Comparison of ENCODE assay signal across 34 mouse cellular contexts in the genomic region with DNA sequence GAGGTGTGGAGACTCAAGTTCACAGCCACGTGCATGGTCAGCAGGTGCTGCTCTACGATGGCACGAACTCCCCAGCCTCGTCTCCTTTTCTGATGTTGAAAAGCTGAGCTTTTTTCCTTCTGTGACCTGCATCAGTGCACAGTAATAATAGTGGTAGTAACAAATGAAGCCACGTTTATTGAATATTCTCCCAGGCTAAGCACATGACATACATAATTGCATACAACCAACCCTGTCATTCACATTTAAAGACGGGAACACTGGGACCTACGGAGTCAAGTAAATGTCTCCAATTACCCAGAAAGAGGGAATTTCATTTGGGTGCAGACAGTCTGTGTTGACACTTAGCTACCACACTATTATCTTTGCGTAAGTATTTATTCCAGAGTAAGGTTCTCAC. TPM values are rescaled to one million over a fixed set of nuclear protein-coding genes. Genes with fewer than 3 reads are reported as not detected.
DNase-seq lines count a peak whose midpoint lies in the region; ATAC-seq and TF ChIP-seq lines count a peak whose summit lies in the region.
"Had no signal": no experiment of that assay in that cellular context is flagged by ENCODE, and none has a peak within 500 bp of the region (broad histone marks: within the 10 kb centered on the region; RNA-seq: fewer than 3 reads in every experiment).

No protein-coding gene starts in this region.

- H3K27me3 ChIP-seq in forebrain, embryonic 13.5 days: no peaks in the 10 kb centered on the region
- H3K27me3 ChIP-seq in forebrain, embryonic 10.5 days (ENCODE audit: poor library complexity, severe bottlenecking): no peaks in the 10 kb centered on the region
- H3K27me3 ChIP-seq in hindbrain, embryonic 15.5 days: no peaks in the 10 kb centered on the region
- no peaks in the 10 kb centered on the region for H3K27me3 ChIP-seq in hindbrain, postnatal 0 days (ENCODE audit: insufficient read depth, low read length)
- no peaks in the 10 kb centered on the region for H3K27me3 ChIP-seq in thymus, adult 2 months (ENCODE audit: control insufficient read depth, insufficient read depth, low read length)
- H3K27me3 ChIP-seq: embryonic facial prominence, embryonic 13.5 days; heart, embryonic 12.5 days; heart, embryonic 15.5 days; Patski had no signal

- DNase-seq in forebrain, embryonic 10.5 days (ENCODE audit: extremely low spot score, low spot score): no peak
- no peak for DNase-seq in hindbrain, postnatal 0 days (ENCODE audit: low spot score)
- DNase-seq in thymus, adult 2 months: no peak
- DNase-seq: adrenal gland, adult 2 months; adrenal gland, postnatal 14 days; B cell, adult 2 months; cerebellum, adult 11-12 months; cerebellum, adult 8-10 months; cerebellum, postnatal 36 days; embryo, embryonic 11 days; gastrocnemius, postnatal 25 days; heart, adult 18-20 months; heart, postnatal 10 days; heart, postnatal 36 days; kidney, adult 18-20 months; kidney, adult 9 months had no signal

- H3K4me2 ChIP-seq in forebrain, embryonic 13.5 days: no peak overlapping the region
- H3K4me2 ChIP-seq in hindbrain, embryonic 15.5 days: no peak overlapping the region
- no peak overlapping the region for H3K4me2 ChIP-seq in hindbrain, postnatal 0 days (ENCODE audit: low read depth, low read length)
- H3K4me2 ChIP-seq: embryonic facial prominence, embryonic 13.5 days; heart, embryonic 12.5 days; heart, embryonic 15.5 days had no signal

- H3K9ac ChIP-seq in forebrain, embryonic 13.5 days: no peak overlapping the region
- no peak overlapping the region for H3K9ac ChIP-seq in hindbrain, embryonic 15.5 days
- no peak overlapping the region for H3K9ac ChIP-seq in hindbrain, postnatal 0 days (replicated peaks; ENCODE audit: low read length)
- H3K9ac ChIP-seq: embryonic facial prominence, embryonic 13.5 days; heart, embryonic 12.5 days; heart, embryonic 15.5 days had no signal

- H3K9me3 ChIP-seq in forebrain, embryonic 13.5 days (replicated peaks): no peaks in the 10 kb centered on the region
- H3K9me3 ChIP-seq in forebrain, embryonic 10.5 days: no peaks in the 10 kb centered on the region
- H3K9me3 ChIP-seq in hindbrain, embryonic 15.5 days: no peaks in the 10 kb centered on the region
- no peaks in the 10 kb centered on the region for H3K9me3 ChIP-seq in hindbrain, postnatal 0 days (ENCODE audit: low read length)
- H3K9me3 ChIP-seq: embryonic facial prominence, embryonic 10.5 days; embryonic facial prominence, embryonic 13.5 days; G1E; heart, embryonic 12.5 days; heart, embryonic 15.5 days had no signal

- no peak for TF ChIP-seq POLR2A in olfactory bulb, adult 2 months (IDR thresholded peaks at IDR 0.05; ENCODE audit: insufficient read depth, low read depth, low read length)
- TF ChIP-seq POLR2A in thymus, adult 2 months (IDR thresholded peaks at IDR 0.05; ENCODE audit: control insufficient read depth, extremely low read depth, insufficient read depth, low read length, poor library complexity): no peak

- peak; percentile 59 for ATAC-seq in forebrain, embryonic 13.5 days
- peak; percentile 10; the same call in 1 of the 2 replicates for ATAC-seq in hindbrain, embryonic 15.5 days (ENCODE audit: low FRiP score, low read depth)
- no peak for ATAC-seq in hindbrain, postnatal 0 days
- ATAC-seq: inflammation-experienced regulatory T-cells, adult 6 months; intestine, embryonic 16.5 days; Patski had no signal

- H3K27ac ChIP-seq in forebrain, embryonic 13.5 days: no peak overlapping the region
- no peak overlapping the region for H3K27ac ChIP-seq in forebrain, embryonic 10.5 days
- H3K27ac ChIP-seq in hindbrain, embryonic 15.5 days (replicated peaks): no peak overlapping the region
- H3K27ac ChIP-seq in hindbrain, postnatal 0 days: no peak overlapping the region
- peak overlapping the region; percentile 47; the same call in 1 of the 2 replicates for H3K27ac ChIP-seq in olfactory bulb, adult 2 months (ENCODE audit: insufficient read depth, low read depth, low read length)
- no peak overlapping the region for H3K27ac ChIP-seq in thymus, adult 2 months (ENCODE audit: control insufficient read depth, insufficient read depth, low read length)
- H3K27ac ChIP-seq: embryonic facial prominence, embryonic 10.5 days; embryonic facial prominence, embryonic 13.5 days; heart, embryonic 15.5 days had no signal

- no peak for TF ChIP-seq CTCF in hindbrain, postnatal 0 days (IDR thresholded peaks at IDR 0.05; ENCODE audit: low read depth)
- no peak for TF ChIP-seq CTCF in olfactory bulb, adult 2 months (IDR thresholded peaks at IDR 0.05; ENCODE audit: insufficient read depth, low read depth, low read length)
- TF ChIP-seq CTCF in thymus, adult 2 months (IDR thresholded peaks at IDR 0.05; ENCODE audit: borderline replicate concordance, control insufficient read depth, extremely low read depth, insufficient read depth, low read length, poor library complexity): no peak

- H3K36me3 ChIP-seq in forebrain, embryonic 13.5 days (ENCODE audit: poor library complexity, severe bottlenecking): no peaks in the 10 kb centered on the region
- no peaks in the 10 kb centered on the region for H3K36me3 ChIP-seq in forebrain, embryonic 10.5 days (replicated peaks)
- no peaks in the 10 kb centered on the region for H3K36me3 ChIP-seq in hindbrain, embryonic 15.5 days
- no peaks in the 10 kb centered on the region for H3K36me3 ChIP-seq in hindbrain, postnatal 0 days (ENCODE audit: insufficient read depth, low read length)
- no peaks in the 10 kb centered on the region for H3K36me3 ChIP-seq in thymus, adult 2 months (ENCODE audit: control insufficient read depth, insufficient read depth, low read length)
- H3K36me3 ChIP-seq: embryonic facial prominence, embryonic 10.5 days; embryonic facial prominence, embryonic 13.5 days; G1E; heart, embryonic 12.5 days; heart, embryonic 15.5 days had no signal

- 52% methylated on average over 8 of the region's 8 CpGs for WGBS in forebrain, embryonic 13.5 days
- 80% methylated on average over 8 of the region's 8 CpGs for WGBS in forebrain, embryonic 10.5 days
- 62% methylated on average over 8 of the region's 8 CpGs for WGBS in hindbrain, embryonic 15.5 days
- WGBS in hindbrain, postnatal 0 days: 56% methylated on average over 8 of the region's 8 CpGs
- whole genome bisulfite sequencing in olfactory bulb, adult 2 months: 53% methylated on average over 8 of the region's 8 CpGs
- WGBS in thymus, adult 2 months: 89% methylated on average over 8 of the region's 8 CpGs

- H3K4me1 ChIP-seq in forebrain, embryonic 13.5 days: peaks cover 19% of the 10 kb centered on the region
- peaks cover 24% of the 10 kb centered on the region for H3K4me1 ChIP-seq in forebrain, embryonic 10.5 days
- H3K4me1 ChIP-seq in hindbrain, embryonic 15.5 days (replicated peaks): peaks cover 13% of the 10 kb centered on the region
- H3K4me1 ChIP-seq in hindbrain, postnatal 0 days (ENCODE audit: insufficient read depth, low read length): peaks cover 13% of the 10 kb centered on the region
- peaks cover 5% of the 10 kb centered on the region for H3K4me1 ChIP-seq in olfactory bulb, adult 2 months (ENCODE audit: control insufficient read depth, insufficient read depth, low read length)
- no peaks in the 10 kb centered on the region for H3K4me1 ChIP-seq in thymus, adult 2 months (replicated peaks; ENCODE audit: control insufficient read depth, insufficient read depth, low read length)
- H3K4me1 ChIP-seq: embryonic facial prominence, embryonic 13.5 days; heart, embryonic 12.5 days; heart, embryonic 15.5 days had no signal

- no peak overlapping the region for H3K4me3 ChIP-seq in forebrain, embryonic 13.5 days
- H3K4me3 ChIP-seq in forebrain, embryonic 10.5 days: no peak overlapping the region
- no peak overlapping the region for H3K4me3 ChIP-seq in hindbrain, embryonic 15.5 days
- no peak overlapping the region for H3K4me3 ChIP-seq in hindbrain, postnatal 0 days (ENCODE audit: low read length)
- no peak overlapping the region for H3K4me3 ChIP-seq in olfactory bulb, adult 2 months (ENCODE audit: insufficient read depth, low read depth, low read length)
- no peak overlapping the region for H3K4me3 ChIP-seq in thymus, adult 2 months (ENCODE audit: control insufficient read depth, insufficient read depth, low read length)
- H3K4me3 ChIP-seq: embryonic facial prominence, embryonic 10.5 days; embryonic facial prominence, embryonic 13.5 days; heart, embryonic 12.5 days; heart, embryonic 15.5 days had no signal

RNA-seq across cellular contexts. Expression of a gene that starts 37.9 kb away (rescaled TPM):
- 52.7 and 53.2 TPM in 2 replicates for polyA plus RNA-seq in forebrain, embryonic 13.5 days (2015; fragmentation: Nextera tagmentation; extraction: Ambion mirVana)
- polyA plus RNA-seq in forebrain, embryonic 10.5 days (2016; fragmentation: Nextera tagmentation; extraction: Ambion mirVana): 21.5 and 22.2 TPM in 2 replicates
- polyA plus RNA-seq in hindbrain, embryonic 15.5 days (2015; fragmentation: Nextera tagmentation; extraction: Ambion mirVana): 97.2 and 103 TPM in 2 replicates
- total RNA-seq in hindbrain, postnatal 0 days (2014; rRNA removed): 77.1 and 80.8 TPM in 2 replicates
- polyA plus RNA-seq in hindbrain, postnatal 0 days (2015; fragmentation: Nextera tagmentation; extraction: Ambion mirVana): 103 and 113 TPM in 2 replicates
- polyA plus RNA-seq in olfactory bulb, adult 2 months (2012; ENCODE audit: insufficient read depth, insufficient read length, low replicate concordance, missing spikeins): not detected in 2 replicates
- 15.8 and 18.1 TPM in 2 replicates for polyA plus RNA-seq in thymus, adult 2 months (2012; rRNA removed)

RNA-seq across cellular contexts. Expression of a gene that starts 42.3 kb away (rescaled TPM):
- polyA plus RNA-seq in forebrain, embryonic 13.5 days (2015; fragmentation: Nextera tagmentation; extraction: Ambion mirVana): not detected in 2 replicates
- polyA plus RNA-seq in forebrain, embryonic 10.5 days (2016; fragmentation: Nextera tagmentation; extraction: Ambion mirVana): not detected in 2 replicates
- polyA plus RNA-seq in hindbrain, embryonic 15.5 days (2015; fragmentation: Nextera tagmentation; extraction: Ambion mirVana): not detected in 2 replicates
- total RNA-seq in hindbrain, postnatal 0 days (2014; rRNA removed): not detected in 2 replicates
- not detected in 2 replicates for polyA plus RNA-seq in hindbrain, postnatal 0 days (2015; fragmentation: Nextera tagmentation; extraction: Ambion mirVana)
- not detected in 2 replicates for polyA plus RNA-seq in olfactory bulb, adult 2 months (2012; ENCODE audit: insufficient read depth, insufficient read length, low replicate concordance, missing spikeins)
- 0.27 and 0.35 TPM in 2 replicates for polyA plus RNA-seq in thymus, adult 2 months (2012; rRNA removed)
- total RNA-seq: adrenal gland, adult 2 months; adrenal gland, postnatal 14 days; adrenal gland, postnatal 4 days; CH12.LX; gastrocnemius, adult 8-10 months; heart, adult 18-20 months; heart, postnatal 10 days; heart, postnatal 36 days had no signal
- polyA plus RNA-seq: adrenal gland, adult 2 months; cortical plate, adult 2 months; embryonic facial prominence, embryonic 10.5 days; G1E; heart, embryonic 12.5 days; heart, embryonic 15.5 days; hindbrain, embryonic 11.5 days; hindbrain, embryonic 16.5 days; inflammation-experienced regulatory T-cells, adult 6 months; intestine, embryonic 16.5 days; Patski had no signal

RNA-seq across cellular contexts. Expression of a gene that starts 48.1 kb away (rescaled TPM):
- not detected in 2 replicates for polyA plus RNA-seq in forebrain, embryonic 13.5 days (2015; fragmentation: Nextera tagmentation; extraction: Ambion mirVana)
- not detected in 2 replicates for polyA plus RNA-seq in forebrain, embryonic 10.5 days (2016; fragmentation: Nextera tagmentation; extraction: Ambion mirVana)
- polyA plus RNA-seq in hindbrain, embryonic 15.5 days (2015; fragmentation: Nextera tagmentation; extraction: Ambion mirVana): not detected in 2 replicates
- not detected in 2 replicates for total RNA-seq in hindbrain, postnatal 0 days (2014; rRNA removed)
- polyA plus RNA-seq in hindbrain, postnatal 0 days (2015; fragmentation: Nextera tagmentation; extraction: Ambion mirVana): not detected in 2 replicates
- not detected in 2 replicates for polyA plus RNA-seq in olfactory bulb, adult 2 months (2012; ENCODE audit: insufficient read depth, insufficient read length, low replicate concordance, missing spikeins)
- 0.04 TPM in 2 replicates for polyA plus RNA-seq in thymus, adult 2 months (2012; rRNA removed)
- total RNA-seq: adrenal gland, adult 2 months; CH12.LX; gastrocnemius, adult 8-10 months; gastrocnemius, postnatal 25 days; heart, adult 18-20 months; heart, postnatal 10 days; heart, postnatal 36 days had no signal
- polyA plus RNA-seq: adrenal gland, adult 2 months; cortical plate, adult 2 months; embryonic facial prominence, embryonic 10.5 days; embryonic facial prominence, embryonic 13.5 days; G1E; gonadal fat pad, adult 2 months; heart, embryonic 12.5 days; heart, embryonic 15.5 days; hindbrain, embryonic 11.5 days; hindbrain, embryonic 16.5 days; inflammation-experienced regulatory T-cells, adult 6 months; intestine, embryonic 16.5 days; Patski had no signal
